Mouse (Mus musculus): ENCODE results near the gene Slc4a4. TPM values are rescaled to one million over a fixed set of nuclear protein-coding genes. Genes with fewer than 3 reads are reported as not detected.

The Slc4a4 gene
- polyA plus RNA-seq, 1 experiment, result 0.70 TPM

DNA sequence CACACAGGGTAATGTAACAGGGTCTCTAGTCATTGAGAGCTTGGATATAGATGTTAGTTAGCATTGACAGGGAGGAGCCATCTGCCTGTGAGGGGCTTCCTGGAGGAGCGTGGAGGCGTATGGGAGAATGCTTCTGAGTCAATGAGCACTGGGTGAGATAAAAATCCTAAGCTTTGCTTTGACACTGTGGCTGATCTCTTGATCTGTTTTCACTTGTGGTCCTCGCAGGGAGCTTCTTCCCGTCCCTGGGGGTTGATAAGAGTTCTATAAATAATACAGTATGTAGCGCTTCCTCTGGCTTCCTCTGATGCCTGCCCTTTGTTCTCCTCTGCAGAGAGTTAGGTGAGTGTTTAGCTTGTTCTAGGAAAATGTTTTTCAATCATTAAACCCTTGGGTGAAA is 149.5 kb downstream of the Slc4a4 start:
- WGBS, result 55% methylated on average over 5 of the region's 5 CpGs
- no peak for TF ChIP-seq POLR2A (IDR thresholded peaks at IDR 0.05; ENCODE audit: borderline replicate concordance, control insufficient read depth, low read depth, low read length)
- TF ChIP-seq CTCF (IDR thresholded peaks at IDR 0.05; ENCODE audit: control insufficient read depth, insufficient read depth, low read length), result no peak

GRCm38 (mm10) chr5:89040814-89041213 is 154.2 kb downstream of the Slc4a4 start:
- 66% methylated on average over 3 of the region's 3 CpGs for WGBS
- H3K4me1 ChIP-seq (ENCODE audit: control insufficient read depth, insufficient read depth, low read length), result no peaks in the 10 kb centered on the region
- H3K27ac ChIP-seq (ENCODE audit: control insufficient read depth, insufficient read depth, low read depth, low read length, poor library complexity), result no peak overlapping the region
- no peak overlapping the region for H3K4me3 ChIP-seq (replicated peaks; ENCODE audit: control insufficient read depth, low read depth, low read length)
- TF ChIP-seq POLR2A (IDR thresholded peaks at IDR 0.05; ENCODE audit: borderline replicate concordance, control insufficient read depth, low read depth, low read length) (no peak), CTCF (IDR thresholded peaks at IDR 0.05; ENCODE audit: control insufficient read depth, insufficient read depth, low read length) (no peak)

More for the DNA sequence above, 149.5 kb downstream of the Slc4a4 start:
- Histone ChIP-seq H3K27ac (ENCODE audit: control insufficient read depth, insufficient read depth, low read depth, low read length, poor library complexity) (no peak overlapping the region), H3K4me1 (ENCODE audit: control insufficient read depth, insufficient read depth, low read length) (no peaks in the 10 kb centered on the region), H3K4me3 (replicated peaks; ENCODE audit: control insufficient read depth, low read depth, low read length) (no peak overlapping the region)

DNA sequence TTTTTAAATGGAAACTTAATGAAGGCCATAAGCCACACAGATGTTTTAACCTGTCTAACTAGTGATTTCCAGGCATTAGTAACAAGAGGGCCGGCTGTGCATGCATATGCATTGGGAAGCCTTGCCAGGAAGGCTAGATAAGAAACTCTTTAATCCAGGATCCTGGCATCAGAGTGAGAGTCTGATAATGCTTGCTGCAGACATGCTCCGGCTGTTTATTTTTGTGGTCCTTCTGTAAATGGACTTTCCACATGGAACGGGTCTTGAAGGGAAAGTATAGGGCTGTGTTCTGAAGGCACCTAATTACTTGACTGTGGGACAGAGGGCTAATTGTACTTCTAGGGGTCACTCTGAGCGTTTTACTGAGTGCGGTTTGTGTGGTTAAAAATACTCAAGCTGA is 157.2 kb downstream of the Slc4a4 start:
- Histone ChIP-seq H3K4me3 (replicated peaks; ENCODE audit: control insufficient read depth, low read depth, low read length) (no peak overlapping the region), H3K4me1 (ENCODE audit: control insufficient read depth, insufficient read depth, low read length) (no peaks in the 10 kb centered on the region), H3K27ac (ENCODE audit: control insufficient read depth, insufficient read depth, low read depth, low read length, poor library complexity) (no peak overlapping the region)
- TF ChIP-seq CTCF (IDR thresholded peaks at IDR 0.05; ENCODE audit: control insufficient read depth, insufficient read depth, low read length), result no peak
- no peak for TF ChIP-seq POLR2A (IDR thresholded peaks at IDR 0.05; ENCODE audit: borderline replicate concordance, control insufficient read depth, low read depth, low read length)
- WGBS, result 62% methylated on average over 5 of the region's 5 CpGs

DNA sequence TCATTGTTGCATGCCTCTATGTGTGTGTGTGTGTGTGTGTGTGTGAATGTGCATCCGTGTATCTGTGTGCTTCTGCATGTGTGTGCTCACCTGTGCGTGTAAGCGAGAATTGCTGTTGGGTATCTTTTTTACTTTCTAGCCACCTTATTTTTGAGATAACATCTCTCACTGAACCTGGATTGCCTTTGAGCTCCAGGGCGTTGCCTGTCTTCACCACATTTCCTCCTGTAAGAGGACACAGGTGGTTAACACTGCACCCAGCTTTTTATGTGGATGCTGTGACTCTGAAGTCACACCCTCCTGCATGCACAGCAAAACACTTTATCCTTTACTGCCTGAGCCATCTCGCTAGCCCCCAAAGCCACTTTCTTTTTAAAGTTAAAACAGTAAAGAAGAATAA is 158.2 kb downstream of the Slc4a4 start:
- H3K4me3 ChIP-seq (replicated peaks; ENCODE audit: control insufficient read depth, low read depth, low read length), result no peak overlapping the region
- H3K27ac ChIP-seq (ENCODE audit: control insufficient read depth, insufficient read depth, low read depth, low read length, poor library complexity), result no peak overlapping the region
- H3K4me1 ChIP-seq (ENCODE audit: control insufficient read depth, insufficient read depth, low read length), result no peaks in the 10 kb centered on the region
- 76% methylated on average over 5 of the region's 5 CpGs for WGBS
- TF ChIP-seq CTCF (IDR thresholded peaks at IDR 0.05; ENCODE audit: control insufficient read depth, insufficient read depth, low read length) (no peak), POLR2A (IDR thresholded peaks at IDR 0.05; ENCODE audit: borderline replicate concordance, control insufficient read depth, low read depth, low read length) (no peak)

DNA sequence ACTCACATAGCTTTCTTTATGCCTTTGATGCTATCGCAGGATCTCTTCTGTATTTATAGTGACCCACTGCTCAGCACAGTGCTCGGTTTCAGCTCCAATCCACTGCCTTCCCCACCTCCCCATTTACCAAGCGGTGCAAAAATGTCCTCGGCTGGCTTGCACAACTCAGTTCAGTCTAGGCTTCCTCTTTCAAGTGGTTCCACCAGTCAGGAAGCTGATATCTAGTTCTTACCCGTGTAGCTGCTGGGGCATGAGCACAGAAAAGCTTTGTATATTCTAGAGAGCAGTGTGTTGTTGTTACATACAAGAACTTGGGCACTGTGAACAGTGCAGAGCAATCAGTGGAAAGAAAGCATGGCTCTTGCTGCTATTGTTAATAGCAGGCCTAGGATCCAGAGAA is 165.0 kb downstream of the Slc4a4 start:
- Histone ChIP-seq H3K4me1 (ENCODE audit: control insufficient read depth, insufficient read depth, low read length) (no peaks in the 10 kb centered on the region; the same call in 1 of the 2 replicates), H3K27ac (ENCODE audit: control insufficient read depth, insufficient read depth, low read depth, low read length, poor library complexity) (no peak overlapping the region), H3K4me3 (replicated peaks; ENCODE audit: control insufficient read depth, low read depth, low read length) (no peak overlapping the region)
- TF ChIP-seq POLR2A (IDR thresholded peaks at IDR 0.05; ENCODE audit: borderline replicate concordance, control insufficient read depth, low read depth, low read length) (no peak), CTCF (IDR thresholded peaks at IDR 0.05; ENCODE audit: control insufficient read depth, insufficient read depth, low read length) (no peak)
- WGBS, result 33% methylated on average over 5 of the region's 5 CpGs

- 79% methylated on average over 5 of the region's 5 CpGs for WGBS
- H3K4me3 ChIP-seq (replicated peaks; ENCODE audit: control insufficient read depth, low read depth, low read length), result no peak overlapping the region
- H3K4me1 ChIP-seq (ENCODE audit: control insufficient read depth, insufficient read depth, low read length), result no peaks in the 10 kb centered on the region; the same call in 1 of the 2 replicates
- TF ChIP-seq CTCF (IDR thresholded peaks at IDR 0.05; ENCODE audit: control insufficient read depth, insufficient read depth, low read length) (no peak), POLR2A (IDR thresholded peaks at IDR 0.05; ENCODE audit: borderline replicate concordance, control insufficient read depth, low read depth, low read length) (no peak)
- no peak overlapping the region for H3K27ac ChIP-seq (ENCODE audit: control insufficient read depth, insufficient read depth, low read depth, low read length, poor library complexity)
Observed at GRCm38 (mm10) chr5:89052230-89052629, 165.6 kb downstream of the Slc4a4 start.

GRCm38 (mm10) chr5:89055656-89056055 is 169.0 kb downstream of the Slc4a4 start:
- no peak overlapping the region for H3K27ac ChIP-seq (ENCODE audit: control insufficient read depth, insufficient read depth, low read depth, low read length, poor library complexity)
- no peak overlapping the region for H3K4me3 ChIP-seq (replicated peaks; ENCODE audit: control insufficient read depth, low read depth, low read length)
- 77% methylated on average over 3 of the region's 3 CpGs for WGBS
- H3K4me1 ChIP-seq (ENCODE audit: control insufficient read depth, insufficient read depth, low read length), result no peaks in the 10 kb centered on the region; the same call in 1 of the 2 replicates
- no peak for TF ChIP-seq POLR2A (IDR thresholded peaks at IDR 0.05; ENCODE audit: borderline replicate concordance, control insufficient read depth, low read depth, low read length)
- no peak for TF ChIP-seq CTCF (IDR thresholded peaks at IDR 0.05; ENCODE audit: control insufficient read depth, insufficient read depth, low read length)

DNA sequence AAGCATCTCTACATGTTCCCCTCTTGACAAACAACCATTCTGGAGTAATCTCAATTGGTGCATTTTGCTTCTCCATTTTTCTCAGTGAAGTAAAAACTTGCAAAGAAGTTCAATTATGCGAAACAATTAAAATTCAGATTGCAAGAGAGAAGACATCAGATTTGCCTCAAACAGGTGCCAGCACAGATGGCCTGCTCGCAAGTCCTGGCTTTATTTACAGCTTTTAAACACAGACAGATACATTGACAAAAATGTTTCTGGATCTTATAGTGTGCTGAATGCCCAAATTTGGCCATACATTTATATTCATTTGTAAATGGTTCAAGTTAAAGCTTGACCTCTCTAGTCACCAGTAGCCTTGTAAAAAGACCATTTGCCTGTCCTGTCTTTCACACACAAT is 169.8 kb downstream of the Slc4a4 start:
- TF ChIP-seq CTCF (IDR thresholded peaks at IDR 0.05; ENCODE audit: control insufficient read depth, insufficient read depth, low read length) (no peak), POLR2A (IDR thresholded peaks at IDR 0.05; ENCODE audit: borderline replicate concordance, control insufficient read depth, low read depth, low read length) (no peak)
- H3K27ac ChIP-seq (ENCODE audit: control insufficient read depth, insufficient read depth, low read depth, low read length, poor library complexity), result no peak overlapping the region
- 79% methylated on average over 2 of the region's 2 CpGs for WGBS
- no peak overlapping the region for H3K4me3 ChIP-seq (replicated peaks; ENCODE audit: control insufficient read depth, low read depth, low read length)
- no peaks in the 10 kb centered on the region; the same call in 1 of the 2 replicates for H3K4me1 ChIP-seq (ENCODE audit: control insufficient read depth, insufficient read depth, low read length)

GRCm38 (mm10) chr5:89061097-89061496 is 174.5 kb downstream of the Slc4a4 start:
- H3K27ac ChIP-seq (ENCODE audit: control insufficient read depth, insufficient read depth, low read depth, low read length, poor library complexity), result no peak overlapping the region
- no peaks in the 10 kb centered on the region for H3K4me1 ChIP-seq (ENCODE audit: control insufficient read depth, insufficient read depth, low read length)
- 58% methylated on average over 9 of the region's 9 CpGs for WGBS
- H3K4me3 ChIP-seq (replicated peaks; ENCODE audit: control insufficient read depth, low read depth, low read length), result no peak overlapping the region
- TF ChIP-seq CTCF (IDR thresholded peaks at IDR 0.05; ENCODE audit: control insufficient read depth, insufficient read depth, low read length) (no peak), POLR2A (IDR thresholded peaks at IDR 0.05; ENCODE audit: borderline replicate concordance, control insufficient read depth, low read depth, low read length) (no peak)
